Mouse (Mus musculus): ENCODE results near the gene Fam216a.
"Not testable (repeated sequence)": the region's sequence is repeated elsewhere in the genome, so short reads cannot be mapped to it uniquely, and the experiment has no call there.

Fam216a gene

GRCm38 (mm10) chr5:122319474-122320204 is 52.5 kb downstream of the Fam216a start:
- DNase-seq = no peak

GRCm38 (mm10) chr5:122318976-122319375 is 53.2 kb downstream of the Fam216a start:
- not testable (repeated sequence) for DNase-seq

DNA sequence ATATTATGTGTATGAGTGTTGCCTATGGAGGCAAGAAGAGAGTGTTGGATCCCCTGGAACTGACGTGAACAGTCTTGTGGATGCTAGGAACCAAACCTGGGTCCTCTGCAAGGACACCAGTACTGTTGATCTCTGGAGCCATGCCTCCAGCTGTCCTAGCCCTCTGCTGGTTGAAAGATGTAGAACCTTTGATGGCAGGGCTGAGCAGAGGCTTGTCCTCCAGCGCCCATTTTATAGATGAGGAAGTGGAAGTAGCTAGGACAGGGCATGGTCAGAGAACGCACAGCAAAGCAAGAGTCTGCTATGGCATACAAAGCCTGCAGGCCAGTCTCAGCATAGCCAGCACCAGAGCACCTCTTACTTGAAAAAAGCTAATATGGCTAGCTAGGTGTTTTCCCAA is 54.1 kb downstream of the Fam216a start:
- DNase-seq = no peak

GRCm38 (mm10) chr5:122317329-122318045 is 54.7 kb downstream of the Fam216a start:
- no peak for DNase-seq

DNA sequence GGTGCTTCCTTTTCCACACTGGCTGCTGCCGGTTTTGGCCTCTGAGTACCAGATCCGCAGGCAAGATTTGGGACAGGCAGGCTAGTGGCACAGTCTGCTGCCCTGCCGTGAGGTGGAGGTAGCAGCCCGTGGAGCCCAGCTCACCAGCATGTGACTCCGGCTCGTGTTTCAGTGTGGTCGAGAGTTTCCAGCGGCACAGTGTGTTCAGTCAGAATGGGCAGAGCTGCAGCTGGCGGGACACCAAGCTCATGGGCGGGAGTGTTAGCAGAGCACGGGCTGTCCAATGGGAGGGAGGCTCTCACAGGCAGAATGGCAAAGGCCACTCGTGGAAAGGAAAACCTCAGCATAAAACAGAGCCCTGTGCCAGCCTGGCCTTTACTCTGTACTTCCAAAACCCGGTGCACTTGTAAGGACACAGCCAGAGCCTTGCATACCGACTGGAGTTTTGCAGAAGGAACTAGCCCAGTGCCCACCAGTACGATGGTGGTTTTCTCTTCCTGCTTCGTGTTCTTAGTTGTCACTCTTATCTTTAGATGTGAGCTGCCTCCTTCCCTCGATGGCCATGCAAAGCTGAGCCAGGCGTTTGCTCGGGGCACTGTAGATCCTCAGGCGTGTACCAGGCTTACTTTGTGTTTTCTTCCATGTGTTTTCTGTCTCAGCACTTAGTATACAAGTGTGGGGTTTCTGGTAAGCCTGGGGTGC is 57.0 kb downstream of the Fam216a start:
- peak; percentile 69 for DNase-seq

Measured in right cerebral cortex, postnatal 4 days (tissue).